Mouse (Mus musculus): ENCODE data around the gene Gmeb1. TPM values are rescaled to one million over a fixed set of nuclear protein-coding genes. Genes with fewer than 3 reads are reported as not detected.

The Gmeb1 gene
- total and polyA plus RNA-seq, 2 experiments from 2014 or later: 19.1 to 29.9 TPM

DNA sequence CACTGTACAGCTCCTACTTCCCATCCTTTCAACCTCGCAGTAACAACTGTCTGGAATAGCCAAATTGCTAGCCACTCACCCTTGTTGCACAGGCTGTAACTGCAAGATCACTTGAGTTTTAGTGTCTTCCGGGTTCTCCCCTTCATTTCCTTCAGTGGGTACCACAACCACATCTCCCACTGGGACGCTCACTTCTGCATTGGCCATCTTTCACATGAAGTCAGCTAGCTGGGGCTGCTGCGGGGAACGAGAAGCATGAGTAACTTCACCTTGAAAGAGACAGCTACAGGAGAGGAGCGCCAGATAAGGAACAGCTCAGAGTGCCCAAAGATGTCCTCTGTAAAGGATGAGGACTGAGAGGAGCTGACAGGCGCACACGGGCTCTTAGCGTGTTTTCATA, 9.8 kb downstream of the Gmeb1 start:
- Histone ChIP-seq H3K4me2 (ENCODE audit: low read depth, low read length) (no peak overlapping the region), H3K27me3 (ENCODE audit: insufficient read depth, low read length) (no peaks in the 10 kb centered on the region), H3K4me1 (ENCODE audit: insufficient read depth, low read length) (no peaks in the 10 kb centered on the region), H3K36me3 (ENCODE audit: insufficient read depth, low read length) (peaks cover 15% of the 10 kb centered on the region; the same call in 1 of the 2 replicates), H3K27ac (no peak overlapping the region), H3K9ac (replicated peaks; ENCODE audit: low read length) (no peak overlapping the region), H3K9me3 (ENCODE audit: low read length) (no peaks in the 10 kb centered on the region), H3K4me3 (ENCODE audit: low read length) (no peak overlapping the region)
- no peak for TF ChIP-seq CTCF (IDR thresholded peaks at IDR 0.05; ENCODE audit: low read depth)
- DNase-seq (ENCODE audit: low spot score) (no peak), ATAC-seq (no peak)
- 94% methylated on average over 9 of the region's 9 CpGs for WGBS

DNA sequence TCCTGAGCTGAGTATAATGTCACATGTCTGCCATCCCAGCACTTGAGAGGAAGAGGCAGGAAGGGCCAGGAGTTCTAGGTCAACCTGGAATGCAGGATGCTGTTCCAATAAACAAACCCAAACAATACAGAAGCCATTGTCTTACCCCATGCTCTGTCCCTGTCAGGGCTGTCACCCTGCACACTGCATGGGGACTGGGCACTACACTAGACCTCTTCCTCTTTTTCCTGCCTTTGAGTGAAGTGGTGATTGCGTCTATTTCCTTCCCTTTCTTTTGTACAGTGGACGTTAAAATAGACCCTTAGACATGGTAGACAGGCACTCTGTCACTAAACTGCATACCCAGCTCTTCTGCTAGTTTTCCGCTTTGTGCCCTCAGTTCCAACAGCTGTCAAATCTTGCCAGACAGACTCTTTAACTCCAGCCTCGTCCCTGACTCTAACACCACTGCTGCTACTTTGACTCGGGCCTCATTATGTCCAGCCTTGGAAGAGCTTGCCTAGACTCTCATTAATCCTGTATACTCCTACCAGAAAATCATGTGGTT, 13.9 kb downstream of the Gmeb1 start:
- peaks cover 19% of the 10 kb centered on the region; the same call in 1 of the 2 replicates for H3K36me3 ChIP-seq (ENCODE audit: insufficient read depth, low read length)
- TF ChIP-seq CTCF (IDR thresholded peaks at IDR 0.05; ENCODE audit: low read depth): no peak
- H3K9ac ChIP-seq (replicated peaks; ENCODE audit: low read length): no peak overlapping the region
- no peaks in the 10 kb centered on the region for H3K27me3 ChIP-seq (ENCODE audit: insufficient read depth, low read length)
- WGBS: 82% methylated on average over 5 of the region's 5 CpGs
- no peak for ATAC-seq
- H3K4me1 ChIP-seq (ENCODE audit: insufficient read depth, low read length): no peaks in the 10 kb centered on the region
- no peak for DNase-seq (ENCODE audit: low spot score)
- no peaks in the 10 kb centered on the region for H3K9me3 ChIP-seq (ENCODE audit: low read length)
- H3K4me2 ChIP-seq (ENCODE audit: low read depth, low read length): no peak overlapping the region
- H3K27ac ChIP-seq: no peak overlapping the region
- no peak overlapping the region for H3K4me3 ChIP-seq (ENCODE audit: low read length)

DNA sequence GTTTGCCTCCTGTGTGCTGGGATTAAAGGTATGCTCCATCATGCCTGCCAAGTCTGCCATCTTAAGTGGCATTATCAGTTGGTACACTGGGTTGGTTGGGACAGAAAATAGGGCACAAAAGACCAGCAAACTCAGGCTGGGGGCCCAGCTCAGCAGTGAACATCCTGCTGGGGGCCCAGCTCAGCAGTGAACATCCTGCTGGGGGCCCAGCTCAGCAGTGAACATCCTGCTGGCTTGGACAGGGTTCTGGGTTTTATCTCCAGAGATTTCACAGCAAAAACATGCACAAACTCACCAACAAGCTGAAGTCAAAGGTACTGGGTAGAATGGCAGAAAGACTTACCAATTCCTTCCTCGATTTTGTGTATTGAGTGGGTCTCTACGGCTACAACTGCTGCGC, 15.8 kb downstream of the Gmeb1 start:
- no peak overlapping the region for H3K4me2 ChIP-seq (ENCODE audit: low read depth, low read length)
- H3K9me3 ChIP-seq (ENCODE audit: low read length): no peaks in the 10 kb centered on the region
- TF ChIP-seq CTCF (IDR thresholded peaks at IDR 0.05; ENCODE audit: low read depth): no peak
- WGBS: 96% methylated on average over 3 of the region's 3 CpGs
- peaks cover 34% of the 10 kb centered on the region; the same call in 1 of the 2 replicates for H3K36me3 ChIP-seq (ENCODE audit: insufficient read depth, low read length)
- no peak overlapping the region for H3K27ac ChIP-seq
- ATAC-seq: no peak
- H3K27me3 ChIP-seq (ENCODE audit: insufficient read depth, low read length): no peaks in the 10 kb centered on the region
- DNase-seq (ENCODE audit: low spot score): no peak
- no peak overlapping the region for H3K4me3 ChIP-seq (ENCODE audit: low read length)
- H3K9ac ChIP-seq (replicated peaks; ENCODE audit: low read length): no peak overlapping the region
- no peaks in the 10 kb centered on the region for H3K4me1 ChIP-seq (ENCODE audit: insufficient read depth, low read length)

DNA sequence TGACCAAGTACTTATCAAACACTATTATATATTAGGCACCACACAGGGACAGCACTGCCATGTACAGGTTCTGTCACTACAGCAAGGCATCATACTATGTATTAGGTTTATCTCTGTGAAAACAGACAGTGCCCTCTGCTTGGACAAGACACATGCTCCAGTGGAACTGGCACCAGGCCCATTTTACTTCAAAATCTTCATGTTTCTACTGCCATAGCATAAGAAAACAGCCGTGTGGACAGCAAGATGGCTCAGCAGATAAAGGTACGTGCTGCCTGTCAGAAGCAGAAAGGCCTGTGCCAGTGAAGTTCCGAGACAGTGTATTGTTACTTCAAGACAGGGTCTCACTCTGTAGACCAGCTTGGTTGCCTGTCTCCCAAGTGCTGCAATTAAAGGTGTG, 20.2 kb downstream of the Gmeb1 start:
- TF ChIP-seq CTCF (IDR thresholded peaks at IDR 0.05; ENCODE audit: low read depth): no peak
- Histone ChIP-seq H3K9ac (replicated peaks; ENCODE audit: low read length) (no peak overlapping the region), H3K27ac (no peak overlapping the region), H3K4me1 (ENCODE audit: insufficient read depth, low read length) (no peaks in the 10 kb centered on the region), H3K4me2 (ENCODE audit: low read depth, low read length) (no peak overlapping the region), H3K4me3 (ENCODE audit: low read length) (no peak overlapping the region), H3K36me3 (ENCODE audit: insufficient read depth, low read length) (peaks cover 32% of the 10 kb centered on the region), H3K9me3 (ENCODE audit: low read length) (no peaks in the 10 kb centered on the region), H3K27me3 (ENCODE audit: insufficient read depth, low read length) (no peaks in the 10 kb centered on the region)
- DNase-seq (ENCODE audit: low spot score) (no peak), ATAC-seq (no peak)
- WGBS: 88% methylated on average over 3 of the region's 3 CpGs

GRCm38 (mm10) chr4:132240367-132240766, 21.0 kb downstream of the Gmeb1 start:
- Histone ChIP-seq H3K27me3 (ENCODE audit: insufficient read depth, low read length) (no peaks in the 10 kb centered on the region), H3K27ac (no peak overlapping the region), H3K9me3 (ENCODE audit: low read length) (no peaks in the 10 kb centered on the region), H3K4me1 (ENCODE audit: insufficient read depth, low read length) (no peaks in the 10 kb centered on the region), H3K4me2 (ENCODE audit: low read depth, low read length) (no peak overlapping the region), H3K36me3 (ENCODE audit: insufficient read depth, low read length) (peaks cover 34% of the 10 kb centered on the region), H3K9ac (replicated peaks; ENCODE audit: low read length) (no peak overlapping the region), H3K4me3 (ENCODE audit: low read length) (no peak overlapping the region)
- DNase-seq (ENCODE audit: low spot score): no peak
- TF ChIP-seq CTCF (IDR thresholded peaks at IDR 0.05; ENCODE audit: low read depth): no peak
- WGBS: 90% methylated on average over 3 of the region's 3 CpGs
- ATAC-seq: no peak

- no peak for DNase-seq (ENCODE audit: low spot score)
- Histone ChIP-seq H3K27me3 (ENCODE audit: insufficient read depth, low read length) (no peaks in the 10 kb centered on the region), H3K9ac (replicated peaks; ENCODE audit: low read length) (no peak overlapping the region), H3K4me3 (ENCODE audit: low read length) (no peak overlapping the region), H3K4me1 (ENCODE audit: insufficient read depth, low read length) (no peaks in the 10 kb centered on the region), H3K36me3 (ENCODE audit: insufficient read depth, low read length) (peaks cover 48% of the 10 kb centered on the region), H3K27ac (no peak overlapping the region), H3K4me2 (ENCODE audit: low read depth, low read length) (no peak overlapping the region), H3K9me3 (ENCODE audit: low read length) (no peaks in the 10 kb centered on the region)
- 93% methylated on average over 4 of the region's 4 CpGs for WGBS
- no peak for TF ChIP-seq CTCF (IDR thresholded peaks at IDR 0.05; ENCODE audit: low read depth)
- ATAC-seq: no peak
These were observed 23.0 kb downstream of the Gmeb1 start for GRCm38 (mm10) chr4:132238356-132238755.

DNA sequence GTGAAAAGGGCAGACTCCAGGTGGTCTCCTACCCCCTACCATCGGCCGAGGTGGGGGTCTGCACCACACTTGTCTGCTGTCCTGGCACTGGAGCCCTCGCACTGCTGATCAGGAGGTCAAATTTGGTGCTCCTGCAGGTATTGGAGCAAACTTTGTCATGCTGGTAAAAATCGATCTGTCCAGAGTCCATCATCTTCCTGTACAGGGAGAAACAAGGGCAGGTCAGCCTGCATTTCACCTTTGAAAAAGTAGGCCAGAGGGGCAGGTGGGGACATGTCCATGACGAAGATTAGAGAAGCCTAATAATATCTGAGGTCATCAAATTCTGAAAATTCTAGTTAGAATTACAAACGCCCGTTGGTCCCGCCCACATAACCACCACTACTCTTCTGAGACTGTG, 26.7 kb downstream of the Gmeb1 start:
- Histone ChIP-seq H3K27ac (no peak overlapping the region), H3K4me1 (ENCODE audit: insufficient read depth, low read length) (no peaks in the 10 kb centered on the region), H3K9me3 (ENCODE audit: low read length) (no peaks in the 10 kb centered on the region), H3K4me3 (ENCODE audit: low read length) (no peak overlapping the region), H3K36me3 (ENCODE audit: insufficient read depth, low read length) (peaks cover 57% of the 10 kb centered on the region), H3K27me3 (ENCODE audit: insufficient read depth, low read length) (no peaks in the 10 kb centered on the region), H3K9ac (replicated peaks; ENCODE audit: low read length) (no peak overlapping the region), H3K4me2 (ENCODE audit: low read depth, low read length) (no peak overlapping the region)
- TF ChIP-seq CTCF (IDR thresholded peaks at IDR 0.05; ENCODE audit: low read depth): no peak
- ATAC-seq: no peak
- 90% methylated on average over 8 of the region's 8 CpGs for WGBS
- DNase-seq (ENCODE audit: low spot score): no peak

Data from hindbrain, postnatal 0 days (tissue).